Mouse (Mus musculus) CD4-positive naive resting alpha-beta T cell, adult 76 days (primary cell): ENCODE results near the gene Pex11g. TPM values are rescaled to one million over a fixed set of nuclear protein-coding genes. Genes with fewer than 3 reads are reported as not detected.

Experiments
- total RNA-seq: library from RNA; stranded (reverse); gene quantifications from one replicate; pipeline ENCODE4 v1.2.4, GENCODE M21; 2023

The Pex11g gene
- total RNA-seq, result 0.79 TPM

GRCm38 (mm10) chr8:3467006-3467885 is at the start of gene Pex11g:
Gene Pex11g, minus strand, starts transcription at chr8:3467680.

GRCm38 (mm10) chr8:3515260-3515671 is 47.8 kb upstream of the Pex11g start, which contains the start of gene Pnpla6:
Gene Pnpla6, plus strand, starts transcription at chr8:3515384.

GRCm38 (mm10) chr8:3500235-3501090 is 33.0 kb upstream of the Pex11g start, which contains the start of gene Mcoln1:
Gene Mcoln1, plus strand, starts transcription at chr8:3500457.

GRCm38 (mm10) chr8:3492901-3493844 is 25.7 kb upstream of the Pex11g start, which contains the start of gene Zfp358:
Gene Zfp358, plus strand, starts transcription at chr8:3493138.

GRCm38 (mm10) chr8:3470562-3470961 is 3.1 kb upstream of the Pex11g start, which contains the start of gene Tex45:
Gene Tex45, plus strand, starts transcription at chr8:3470862.

Other genes with a start within 250 kb of the Pex11g start
- 52.8 TPM for gene Insr, start 188.1 kb downstream of the Pex11g start, total RNA-seq
- 252 TPM for gene A430078G23Rik, start 114.3 kb downstream of the Pex11g start, total RNA-seq
- gene Arhgef18, start 74.7 kb downstream of the Pex11g start, total RNA-seq, result 257 TPM
- gene Tex45, start 3.2 kb upstream of the Pex11g start, total RNA-seq, result 13.0 TPM
- gene Zfp358, start 25.5 kb upstream of the Pex11g start, total RNA-seq, result 4.0 TPM
- 68.8 TPM for gene Mcoln1, start 32.8 kb upstream of the Pex11g start, total RNA-seq
- 46.8 TPM for gene Pnpla6, start 47.7 kb upstream of the Pex11g start, total RNA-seq
- not detected for gene C330021F23Rik, start 100.3 kb upstream of the Pex11g start, total RNA-seq
- not detected for gene Camsap3, start 119.6 kb upstream of the Pex11g start, total RNA-seq
- 91.9 TPM for gene Xab2, start 153.6 kb upstream of the Pex11g start, total RNA-seq
- 32.2 TPM for gene Pet100, start 153.9 kb upstream of the Pex11g start, total RNA-seq
- gene Pcp2, start 157.9 kb upstream of the Pex11g start, total RNA-seq, result not detected
- gene Stxbp2, start 163.3 kb upstream of the Pex11g start, total RNA-seq, result 186 TPM
- gene Retn, start 188.1 kb upstream of the Pex11g start, total RNA-seq, result not detected
- gene Mcemp1, start 198.1 kb upstream of the Pex11g start, total RNA-seq, result 0.38 TPM
- not detected for gene Fcor, start 204.7 kb upstream of the Pex11g start, total RNA-seq
- 14.5 TPM for gene Trappc5, start 208.6 kb upstream of the Pex11g start, total RNA-seq
- gene Fcer2a, start 226.5 kb upstream of the Pex11g start, total RNA-seq, result 42.6 TPM